Mouse (Mus musculus): Measurements from ENCODE around the gene Klc3. TPM values are rescaled to one million over a fixed set of nuclear protein-coding genes. Genes with fewer than 3 reads are reported as not detected.

The Klc3 gene
- polyA plus RNA-seq, 1 experiment from 2014 or later: not detected

GRCm38 (mm10) chr7:19360944-19361343, 43.0 kb downstream of the Klc3 start:
- Histone ChIP-seq H3K4me3 (ENCODE audit: inconsistent target) (peak overlapping the region; percentile 70), H3K27ac (0 out of 2 replicates have a peak overlapping the region, but pooled peaks have one; percentile 4), H3K36me3 (ENCODE audit: inconsistent target) (no peaks in the 10 kb centered on the region), H3K79me2 (ENCODE audit: inconsistent target) (no peaks in the 10 kb centered on the region)
- WGBS (ENCODE audit: missing documents): 1% methylated on average over 27 of the region's 27 CpGs

- Histone ChIP-seq H3K4me3 (ENCODE audit: inconsistent target) (peak overlapping the region; percentile 70), H3K36me3 (ENCODE audit: inconsistent target) (peaks cover 2% of the 10 kb centered on the region; the same call in 1 of the 2 replicates), H3K27ac (peak overlapping the region; percentile 85), H3K79me2 (ENCODE audit: inconsistent target) (no peaks in the 10 kb centered on the region)
- WGBS (ENCODE audit: missing documents): under 1% methylated on average over 42 of the region's 45 CpGs
These were observed 43.8 kb downstream of the Klc3 start for GRCm38 (mm10) chr7:19359892-19360641.

DNA sequence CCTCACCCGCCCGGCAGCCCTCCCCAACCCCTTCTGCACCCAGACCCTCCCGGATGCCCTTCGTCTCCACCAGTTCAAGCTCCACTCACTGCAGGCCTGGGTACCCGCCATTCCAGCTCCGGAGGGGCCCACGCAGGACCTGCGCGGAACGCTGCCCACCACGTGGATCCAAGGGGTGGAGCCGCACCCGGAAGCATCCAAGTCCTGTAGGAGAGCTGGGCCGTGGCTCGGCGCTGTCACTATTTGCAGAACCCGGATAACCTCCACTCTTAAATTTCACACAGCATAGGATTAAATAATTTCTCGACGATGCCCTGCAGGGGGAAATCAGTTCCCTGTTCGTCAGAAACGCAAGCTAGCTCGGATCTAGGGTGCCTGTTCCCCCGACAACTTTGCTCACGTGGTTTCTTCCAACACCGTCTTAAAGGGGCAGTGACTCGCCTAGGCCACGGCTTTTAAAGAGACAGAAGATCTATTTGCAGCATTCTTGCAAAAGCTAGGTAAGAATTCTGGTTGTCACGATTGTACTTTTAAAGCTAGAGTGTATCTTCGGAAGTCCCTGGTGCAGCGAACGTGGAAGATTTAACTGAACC, 44.5 kb downstream of the Klc3 start, which contains the start of the genes Cd3eap and Ppp1r13l:
Cd3eap (minus strand) TSS at position 185 of the 593 bp plus-strand sequence.
Ppp1r13l (plus strand) TSS at position 451 of the 593 bp plus-strand sequence.
- 0% methylated on average over 31 of the region's 31 CpGs for WGBS (ENCODE audit: missing documents)
- Histone ChIP-seq H3K36me3 (ENCODE audit: inconsistent target) (peaks cover 8% of the 10 kb centered on the region; the same call in 1 of the 2 replicates), H3K27ac (peak within 1 kb of the TSS; percentile 85), H3K79me2 (ENCODE audit: inconsistent target) (no peaks in the 10 kb centered on the region), H3K4me3 (ENCODE audit: inconsistent target) (peak within 1 kb of the TSS; percentile 70)

- Histone ChIP-seq H3K4me3 (ENCODE audit: inconsistent target) (peak overlapping the region; percentile 70), H3K27ac (peak overlapping the region; percentile 85; the same call in 1 of the 2 replicates)
These were observed 45.3 kb downstream of the Klc3 start for GRCm38 (mm10) chr7:19358634-19359033.

DNA sequence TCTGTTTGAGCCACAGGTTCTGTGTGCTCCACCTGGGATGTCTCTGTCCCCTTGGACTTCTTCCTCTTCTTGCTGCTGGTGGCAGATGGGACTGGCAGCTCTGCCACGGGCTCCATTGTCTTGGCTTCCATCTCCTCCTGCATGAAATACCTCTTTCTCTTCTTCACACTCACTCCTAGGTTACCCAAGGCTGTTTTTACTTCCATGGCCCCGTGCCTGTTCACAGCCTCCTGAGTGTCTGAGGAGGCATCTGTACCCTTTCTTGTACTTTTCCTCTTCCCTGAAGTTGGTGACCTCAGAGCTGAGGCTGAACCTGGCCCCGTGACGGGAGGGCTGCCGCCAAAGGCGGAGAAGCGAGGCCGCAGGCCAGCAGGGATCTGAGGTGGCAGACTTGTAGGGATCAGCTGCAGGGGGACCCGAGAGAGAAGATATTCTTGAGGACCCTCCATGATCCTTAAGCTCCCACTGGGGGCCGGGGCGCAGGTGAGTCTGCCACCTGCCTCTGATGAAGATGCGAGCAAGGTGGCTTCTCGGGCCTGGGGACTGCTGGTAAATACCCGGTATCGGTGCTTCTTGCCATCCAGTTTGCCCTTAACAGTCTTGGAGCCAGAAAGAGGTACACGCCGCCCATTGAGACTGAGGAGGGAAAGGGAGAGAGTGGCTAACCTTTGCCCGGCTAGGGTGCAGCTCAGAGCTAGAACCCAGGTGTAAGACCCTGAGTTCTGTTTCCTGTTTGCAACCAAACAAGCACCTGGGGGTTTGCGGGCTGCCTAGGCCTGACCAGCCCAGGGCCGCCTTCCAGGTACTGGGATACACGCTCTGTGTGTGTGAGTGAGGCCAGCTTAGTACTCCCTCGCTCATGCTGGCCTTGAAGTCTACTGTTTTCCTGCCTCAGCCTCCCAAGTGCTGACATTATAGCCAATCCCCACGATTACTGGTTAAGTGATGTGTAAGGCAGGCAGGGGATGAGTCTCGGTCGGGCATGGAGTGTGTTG, 46.2 kb downstream of the Klc3 start:
- H3K79me2 ChIP-seq (ENCODE audit: inconsistent target): no peaks in the 10 kb centered on the region
- peaks cover 13% of the 10 kb centered on the region; the same call in 1 of the 2 replicates for H3K36me3 ChIP-seq (ENCODE audit: inconsistent target)
- no peak overlapping the region for H3K27ac ChIP-seq
- WGBS (ENCODE audit: missing documents): 94% methylated on average over 25 of the region's 25 CpGs
- H3K4me3 ChIP-seq (ENCODE audit: inconsistent target): peak overlapping the region; percentile 70; the same call in 1 of the 2 replicates

More at GRCm38 (mm10) chr7:19358634-19359033, 45.3 kb downstream of the Klc3 start:
- peaks cover 8% of the 10 kb centered on the region; the same call in 1 of the 2 replicates for H3K36me3 ChIP-seq (ENCODE audit: inconsistent target)
- no peaks in the 10 kb centered on the region for H3K79me2 ChIP-seq (ENCODE audit: inconsistent target)
- 10% methylated on average over 13 of the region's 13 CpGs for WGBS (ENCODE audit: missing documents)

DNA sequence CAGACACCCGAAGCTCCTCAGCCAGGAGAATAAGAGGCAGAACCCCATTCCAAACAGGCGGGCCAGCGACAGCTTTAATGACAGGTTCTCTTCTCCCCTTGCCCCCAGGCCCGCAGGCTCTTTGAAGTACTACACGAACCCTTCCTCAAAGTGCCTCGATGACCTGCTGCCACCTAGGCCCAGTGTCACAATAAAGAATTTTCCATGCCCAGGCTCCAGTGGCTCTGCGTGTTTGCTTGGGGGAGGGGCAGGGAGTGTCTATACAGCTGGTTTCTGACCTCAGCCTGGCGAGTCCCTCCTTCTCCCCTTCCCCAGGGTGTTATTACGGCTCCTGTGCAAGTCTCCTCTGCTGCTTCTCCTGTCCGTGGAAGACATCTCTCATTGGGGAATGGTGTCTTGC, 47.6 kb downstream of the Klc3 start:
- Histone ChIP-seq H3K36me3 (ENCODE audit: inconsistent target) (peaks cover 21% of the 10 kb centered on the region; the same call in 1 of the 2 replicates), H3K79me2 (ENCODE audit: inconsistent target) (no peaks in the 10 kb centered on the region), H3K27ac (no peak overlapping the region), H3K4me3 (ENCODE audit: inconsistent target) (no peak overlapping the region)
- WGBS (ENCODE audit: missing documents): 94% methylated on average over 10 of the region's 10 CpGs

- Histone ChIP-seq H3K36me3 (ENCODE audit: inconsistent target) (peaks cover 28% of the 10 kb centered on the region; the same call in 1 of the 2 replicates), H3K27ac (no peak overlapping the region), H3K79me2 (ENCODE audit: inconsistent target) (no peaks in the 10 kb centered on the region), H3K4me3 (ENCODE audit: inconsistent target) (no peak overlapping the region)
- WGBS (ENCODE audit: missing documents): 98% methylated on average over 5 of the region's 5 CpGs
These were observed 48.9 kb downstream of the Klc3 start for GRCm38 (mm10) chr7:19354991-19355390.

- peaks cover 39% of the 10 kb centered on the region; the same call in 1 of the 2 replicates for H3K36me3 ChIP-seq (ENCODE audit: inconsistent target)
- no peak overlapping the region for H3K27ac ChIP-seq
- 97% methylated on average over 8 of the region's 8 CpGs for WGBS (ENCODE audit: missing documents)
- H3K4me3 ChIP-seq (ENCODE audit: inconsistent target): no peak overlapping the region
- no peaks in the 10 kb centered on the region for H3K79me2 ChIP-seq (ENCODE audit: inconsistent target)
These were observed 53.7 kb downstream of the Klc3 start for GRCm38 (mm10) chr7:19350221-19350620.

DNA sequence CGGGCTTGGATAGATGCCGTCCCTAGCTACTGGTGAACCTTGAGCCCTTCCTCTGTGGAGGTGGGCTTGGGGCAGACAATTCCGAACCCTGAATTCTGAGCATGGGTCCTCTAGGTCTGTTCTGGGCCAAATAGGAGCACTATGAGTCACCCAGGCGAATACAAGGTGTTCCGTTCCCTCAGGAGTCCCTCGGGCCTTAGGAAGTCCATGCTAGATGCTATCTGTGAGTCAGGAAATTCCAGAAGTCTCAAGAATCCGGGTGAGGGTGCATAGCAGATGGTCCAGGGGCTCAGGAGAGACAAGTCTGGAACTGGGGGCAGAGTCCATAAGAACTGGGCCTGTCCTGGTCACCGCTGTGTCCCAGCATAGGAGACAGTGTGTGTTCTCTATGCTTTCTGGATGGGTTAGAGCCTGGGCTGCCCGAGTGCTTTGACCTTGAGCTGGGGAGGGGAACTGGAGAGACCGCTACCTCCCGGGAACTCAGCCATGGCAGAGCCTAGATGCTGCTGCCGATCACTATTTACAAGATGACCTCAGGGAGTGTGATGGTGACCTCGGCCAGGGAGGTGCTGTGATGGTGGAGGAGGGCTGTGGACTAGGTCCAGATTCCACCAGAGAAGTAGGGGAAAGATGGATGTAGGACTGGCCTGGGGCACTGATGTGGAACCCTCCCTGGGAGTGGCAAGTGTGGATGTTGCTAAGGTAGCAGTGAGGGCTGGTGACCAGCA, 54.6 kb downstream of the Klc3 start:
- no peak overlapping the region for H3K4me3 ChIP-seq (ENCODE audit: inconsistent target)
- H3K79me2 ChIP-seq (ENCODE audit: inconsistent target): no peaks in the 10 kb centered on the region
- H3K27ac ChIP-seq: no peak overlapping the region
- peaks cover 32% of the 10 kb centered on the region; the same call in 1 of the 2 replicates for H3K36me3 ChIP-seq (ENCODE audit: inconsistent target)
- 93% methylated on average over 13 of the region's 13 CpGs for WGBS (ENCODE audit: missing documents)

GRCm38 (mm10) chr7:19344938-19345471, 58.9 kb downstream of the Klc3 start:
- peak overlapping the region; percentile 25 for H3K27ac ChIP-seq
- under 1% methylated on average over 31 of the region's 31 CpGs for WGBS (ENCODE audit: missing documents)
- H3K79me2 ChIP-seq (ENCODE audit: inconsistent target): no peaks in the 10 kb centered on the region
- peak overlapping the region; percentile 63 for H3K4me3 ChIP-seq (ENCODE audit: inconsistent target)
- peaks cover 11% of the 10 kb centered on the region; the same call in 1 of the 2 replicates for H3K36me3 ChIP-seq (ENCODE audit: inconsistent target)

All from macrophage (primary cell).